Mouse (Mus musculus) heart, embryonic 14.5 days (tissue): ENCODE data around the gene Pou3f1. TPM values are rescaled to one million over a fixed set of nuclear protein-coding genes. Genes with fewer than 3 reads are reported as not detected.

Experiments
- ATAC-seq: fragments of 200-750 bp; cut with Nextera tagmentation; 2 replicates; pipeline ENCODE4 v1.8.0; 2017; ENCODE audit warnings: low read depth, moderate TSS enrichment; ENCODE audit not compliant: insufficient number of reproducible peaks, insufficient read depth, low FRiP score
- H3K27ac ChIP-seq, 2 experiments: fragments of 200-500 bp in 1 of 2; fragments of 300-500 bp in 1 of 2; sonication (generic) in 1 of 2; replicated peaks in 1 of 2; 2 replicates each; pipeline ENCODE4 v1.5.1; 2012 to 2014; ENCODE audit warnings: low read depth in 2 of 2, low read length in 2 of 2, control low read depth in 1 of 2, mild to moderate bottlenecking in 1 of 2, mixed read lengths in 1 of 2; ENCODE audit not compliant: control insufficient read depth in 1 of 2, insufficient read depth in 1 of 2
- H3K27me3 ChIP-seq: fragments of 300-500 bp; sonication (generic); 2 replicates; pipeline ENCODE4 v1.6.1; 2014; ENCODE audit warnings: mild to moderate bottlenecking, low read length, control low read depth; ENCODE audit not compliant: control insufficient read depth, insufficient read depth
- H3K36me3 ChIP-seq: fragments of 300-500 bp; sonication (generic); 2 replicates; pipeline ENCODE4 v1.6.1; 2014; ENCODE audit warnings: mild to moderate bottlenecking, control low read depth, low read length, mixed read lengths; ENCODE audit not compliant: control insufficient read depth, insufficient read depth
- H3K4me1 ChIP-seq, 2 experiments: fragments of 200-500 bp in 1 of 2; fragments of 300-500 bp in 1 of 2; sonication (generic) in 1 of 2; 2 replicates each; pipeline ENCODE4 v1.6.1; 2012 to 2014; ENCODE audit warnings: low read length in 2 of 2, control low read depth in 1 of 2, mixed read lengths in 1 of 2; ENCODE audit not compliant: control insufficient read depth in 2 of 2, insufficient read depth in 2 of 2
- H3K4me2 ChIP-seq: fragments of 300-500 bp; sonication (generic); 2 replicates; pipeline ENCODE4 v1.6.1; 2014; ENCODE audit warnings: mild to moderate bottlenecking, low read length
- H3K4me3 ChIP-seq, 2 experiments: fragments of 200-500 bp in 1 of 2; fragments of 300-500 bp in 1 of 2; sonication (generic) in 1 of 2; 2 replicates each; pipeline ENCODE4 v1.5.1; 2012 to 2014; ENCODE audit warnings: low read length in 2 of 2, mild to moderate bottlenecking in 2 of 2, control low read depth in 1 of 2, low read depth in 1 of 2, moderate library complexity in 1 of 2; ENCODE audit not compliant: control insufficient read depth in 1 of 2, insufficient read depth in 1 of 2
- H3K9ac ChIP-seq: fragments of 300-500 bp; sonication (generic); 2 replicates; pipeline ENCODE4 v1.6.1; 2014; ENCODE audit warnings: mild to moderate bottlenecking, low read length
- H3K9me3 ChIP-seq: fragments of 300-500 bp; sonication (generic); 2 replicates; pipeline ENCODE4 v1.6.1; 2016; ENCODE audit warnings: low read length, control low read depth; ENCODE audit not compliant: control insufficient read depth
- WGBS: fragments of 180-500 bp; shearing (Covaris S2); extraction: QIAGEN DNeasy Blood & Tissue Kit; methylation state at CpG from one replicate; pipeline ENCODE4 v1.1.7; 2014; 5-methylcytosine and 5-hydroxymethylcytosine counted together
- polyA plus RNA-seq: library from polyadenylated mRNA; unstranded; fragments of >200 nt; fragmentation: Nextera tagmentation; extraction: Ambion mirVana; gene quantifications from 2 replicates; pipeline ENCODE4 v1.2.1, GENCODE M21; 2014

The Pou3f1 gene
- polyA plus RNA-seq, 1 experiment from 2014 or later: 0.19 TPM

- H3K9me3 ChIP-seq: no peaks in the 10 kb centered on the region
- H3K27ac ChIP-seq: no peak overlapping the region
- peaks cover 32% of the 10 kb centered on the region for H3K27me3 ChIP-seq
- no peak overlapping the region for H3K4me3 ChIP-seq
- no peak overlapping the region for H3K9ac ChIP-seq
- H3K4me2 ChIP-seq: no peak overlapping the region
- ATAC-seq: no peak
- peaks cover 39% of the 10 kb centered on the region for H3K36me3 ChIP-seq
- H3K4me1 ChIP-seq: peaks cover 13 to 18% of the 10 kb centered on the region in 2 experiments; a peak in 3 of 4 replicates
- 5% methylated on average over 4 of the region's 4 CpGs for WGBS
Measured at GRCm38 (mm10) chr4:124675037-124675436, 18.4 kb downstream of the Pou3f1 start.

GRCm38 (mm10) chr4:124675958-124676357 lies 19.4 kb downstream of the Pou3f1 start:
- WGBS: 86% methylated on average over 6 of the region's 6 CpGs
- no peak for ATAC-seq
- no peak overlapping the region for H3K4me3 ChIP-seq

DNA sequence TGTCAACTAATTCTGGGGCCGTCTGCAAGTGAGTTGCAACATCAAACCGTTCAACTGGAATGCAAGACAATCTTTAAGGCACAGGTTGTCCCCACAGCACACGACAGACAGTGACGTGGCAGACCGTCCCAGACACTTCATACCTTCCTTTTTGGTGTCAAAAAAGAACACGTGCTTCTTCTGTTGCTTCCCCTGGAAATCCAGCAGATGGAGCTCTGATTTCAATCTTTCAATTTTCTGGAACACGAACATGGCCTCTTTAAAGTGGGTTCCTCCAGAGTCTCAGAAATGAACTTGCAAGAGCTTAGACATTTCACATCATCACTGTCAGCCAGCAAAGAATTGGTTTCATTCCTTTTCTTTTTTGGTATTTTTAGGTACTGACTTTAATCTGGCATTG lies 25.7 kb downstream of the Pou3f1 start:
- H3K27me3 ChIP-seq: no peaks in the 10 kb centered on the region
- no peak overlapping the region for H3K4me3 ChIP-seq
- no peak overlapping the region for H3K27ac ChIP-seq
- no peak overlapping the region for H3K9ac ChIP-seq
- ATAC-seq: no peak
- 52% methylated on average over 7 of the region's 7 CpGs for WGBS
- peaks cover 85% of the 10 kb centered on the region for H3K36me3 ChIP-seq
- no peak overlapping the region for H3K4me2 ChIP-seq
- peaks cover 3 to 6% of the 10 kb centered on the region in 2 experiments; a peak in 2 of 4 replicates for H3K4me1 ChIP-seq
- H3K9me3 ChIP-seq: no peaks in the 10 kb centered on the region

More at GRCm38 (mm10) chr4:124675958-124676357, 19.4 kb downstream of the Pou3f1 start:
- H3K27ac ChIP-seq: no peak overlapping the region
- H3K9ac ChIP-seq: no peak overlapping the region
- no peaks in the 10 kb centered on the region for H3K9me3 ChIP-seq
- H3K4me2 ChIP-seq: no peak overlapping the region
- peaks cover 13 to 18% of the 10 kb centered on the region in 2 experiments; a peak in 3 of 4 replicates for H3K4me1 ChIP-seq
- peaks cover 23% of the 10 kb centered on the region for H3K27me3 ChIP-seq
- peaks cover 49% of the 10 kb centered on the region for H3K36me3 ChIP-seq

- WGBS: 83% methylated on average over 4 of the region's 4 CpGs
- Histone ChIP-seq H3K9me3 (no peaks in the 10 kb centered on the region), H3K4me1 (peaks cover 3 to 6% of the 10 kb centered on the region in 2 experiments; a peak in 2 of 4 replicates), H3K27me3 (no peaks in the 10 kb centered on the region), H3K4me3 (no peak overlapping the region), H3K9ac (no peak overlapping the region), H3K27ac (no peak overlapping the region), H3K36me3 (peaks cover 85% of the 10 kb centered on the region), H3K4me2 (no peak overlapping the region)
- no peak for ATAC-seq
Measured at GRCm38 (mm10) chr4:124683474-124683873, 26.9 kb downstream of the Pou3f1 start.

- H3K4me3 ChIP-seq: no peak overlapping the region
- H3K9me3 ChIP-seq: no peaks in the 10 kb centered on the region
- peaks cover 3 to 6% of the 10 kb centered on the region in 2 experiments; a peak in 2 of 4 replicates for H3K4me1 ChIP-seq
- no peak overlapping the region for H3K4me2 ChIP-seq
- WGBS: 86% methylated on average over 4 of the region's 4 CpGs
- H3K36me3 ChIP-seq: peaks cover 81% of the 10 kb centered on the region
- H3K27me3 ChIP-seq: no peaks in the 10 kb centered on the region
- H3K9ac ChIP-seq: no peak overlapping the region
- ATAC-seq: no peak
- no peak overlapping the region for H3K27ac ChIP-seq
Measured at GRCm38 (mm10) chr4:124685004-124685403, 28.4 kb downstream of the Pou3f1 start.

GRCm38 (mm10) chr4:124685453-124685852 lies 28.8 kb downstream of the Pou3f1 start:
- no peaks in the 10 kb centered on the region for H3K9me3 ChIP-seq
- no peaks in the 10 kb centered on the region for H3K27me3 ChIP-seq
- 0 out of 4 replicates have a peak overlapping the region, but pooled peaks of 1 of the 2 experiments have one; percentile 79 for H3K27ac ChIP-seq
- H3K4me2 ChIP-seq: no peak overlapping the region
- WGBS: 65% methylated on average over 8 of the region's 8 CpGs
- peaks cover 76% of the 10 kb centered on the region for H3K36me3 ChIP-seq
- H3K9ac ChIP-seq: no peak overlapping the region
- no peak overlapping the region for H3K4me3 ChIP-seq
- ATAC-seq: no peak
- H3K4me1 ChIP-seq: peaks cover 3 to 6% of the 10 kb centered on the region in 2 experiments; a peak in 2 of 4 replicates

- Histone ChIP-seq H3K27ac (peak overlapping the region; percentile 74 to 79), H3K36me3 (peaks cover 71% of the 10 kb centered on the region)
- no peak for ATAC-seq
Measured at GRCm38 (mm10) chr4:124685897-124686402, 29.3 kb downstream of the Pou3f1 start.

More at GRCm38 (mm10) chr4:124685897-124686402, 29.3 kb downstream of the Pou3f1 start:
- Histone ChIP-seq H3K4me3 (no peak overlapping the region), H3K4me1 (peaks cover 3 to 6% of the 10 kb centered on the region in 2 experiments; a peak in 2 of 4 replicates), H3K9ac (peak overlapping the region; percentile 22; the same call in 1 of the 2 replicates), H3K4me2 (no peak overlapping the region), H3K27me3 (no peaks in the 10 kb centered on the region), H3K9me3 (no peaks in the 10 kb centered on the region)
- WGBS: 57% methylated on average over 8 of the region's 8 CpGs
